Mouse (Mus musculus): ENCODE measurements around the gene Idh2.
"Not testable (repeated sequence)": the region's sequence is repeated elsewhere in the genome, so short reads cannot be mapped to it uniquely, and the experiment has no call there.

The Idh2 gene

DNA sequence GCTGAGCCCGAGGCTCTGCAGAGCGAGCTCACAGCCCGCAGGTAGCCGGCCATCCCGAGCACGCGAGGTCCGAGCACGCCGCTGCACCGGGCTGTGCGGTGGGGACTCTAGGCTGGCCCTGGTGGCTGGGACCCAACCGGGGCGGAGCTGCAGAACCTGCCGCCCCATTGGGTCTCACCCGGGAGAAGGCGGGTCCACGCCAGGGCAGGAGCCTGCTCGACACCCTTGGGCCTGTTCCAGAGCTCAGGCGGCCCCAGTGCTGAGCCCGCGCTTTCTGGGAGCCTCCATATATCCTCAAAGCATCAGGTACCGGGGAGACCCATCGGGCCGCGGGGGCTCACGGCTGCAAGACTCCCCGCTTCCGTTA, at the start of gene Idh2:
Idh2 (minus strand) TSS at position 169 of the 367 bp plus-strand sequence.
- DNase-seq (ENCODE audit: low spot score) = peak; percentile 93

DNA sequence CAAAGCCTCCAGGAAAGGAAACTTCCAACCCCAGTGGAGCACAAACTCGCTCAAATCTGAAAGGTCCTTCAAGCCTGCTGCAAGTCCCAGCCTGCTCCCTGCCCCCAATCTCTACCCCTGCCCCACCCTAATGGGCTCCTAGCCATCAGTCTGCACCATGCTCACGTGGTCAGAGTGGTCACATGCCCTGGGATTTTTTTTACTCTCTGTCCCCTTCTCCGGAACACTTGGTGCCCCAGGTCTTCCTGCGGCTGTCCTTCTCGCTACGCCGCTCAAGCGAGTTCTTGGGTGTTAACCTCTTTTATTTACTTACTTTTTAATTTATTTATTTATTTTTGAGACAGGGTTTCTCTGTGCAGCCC, 45.7 kb upstream of the Idh2 start:
- DNase-seq (ENCODE audit: low spot score) = peak; percentile 59

DNA sequence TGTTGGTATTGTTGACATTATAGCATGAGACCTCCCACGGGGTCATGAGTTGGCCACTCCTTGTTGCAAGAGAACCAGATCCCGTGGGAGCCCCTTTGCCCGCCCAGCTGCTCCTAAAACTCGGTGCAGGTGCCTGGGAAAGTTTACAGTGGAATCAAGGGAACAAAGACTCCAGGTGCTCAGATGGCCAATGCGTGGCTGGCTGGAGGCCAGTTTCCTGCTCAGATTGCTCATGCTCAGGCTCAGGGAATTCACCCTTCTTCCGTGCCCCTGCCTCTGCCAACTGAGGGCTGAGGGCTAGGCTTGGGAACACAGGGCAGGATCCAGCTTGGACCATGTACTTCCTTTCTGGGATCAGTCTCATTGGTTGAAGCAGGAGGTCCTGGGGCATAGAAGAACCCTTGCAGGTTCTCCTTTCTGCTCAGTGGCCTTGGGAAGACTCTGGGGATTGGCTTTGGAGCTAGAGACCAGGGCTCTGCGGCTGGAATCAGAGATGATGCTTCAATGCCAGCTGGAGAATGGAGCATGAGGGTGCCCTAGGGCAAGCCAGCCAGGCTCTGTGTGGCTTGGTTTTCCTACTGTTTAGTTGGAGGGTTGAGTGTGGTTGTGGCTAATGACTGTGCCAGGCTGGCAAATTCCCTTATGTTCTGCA, 45.2 kb upstream of the Idh2 start:
- peak; percentile 43 for DNase-seq (ENCODE audit: low spot score)

DNA sequence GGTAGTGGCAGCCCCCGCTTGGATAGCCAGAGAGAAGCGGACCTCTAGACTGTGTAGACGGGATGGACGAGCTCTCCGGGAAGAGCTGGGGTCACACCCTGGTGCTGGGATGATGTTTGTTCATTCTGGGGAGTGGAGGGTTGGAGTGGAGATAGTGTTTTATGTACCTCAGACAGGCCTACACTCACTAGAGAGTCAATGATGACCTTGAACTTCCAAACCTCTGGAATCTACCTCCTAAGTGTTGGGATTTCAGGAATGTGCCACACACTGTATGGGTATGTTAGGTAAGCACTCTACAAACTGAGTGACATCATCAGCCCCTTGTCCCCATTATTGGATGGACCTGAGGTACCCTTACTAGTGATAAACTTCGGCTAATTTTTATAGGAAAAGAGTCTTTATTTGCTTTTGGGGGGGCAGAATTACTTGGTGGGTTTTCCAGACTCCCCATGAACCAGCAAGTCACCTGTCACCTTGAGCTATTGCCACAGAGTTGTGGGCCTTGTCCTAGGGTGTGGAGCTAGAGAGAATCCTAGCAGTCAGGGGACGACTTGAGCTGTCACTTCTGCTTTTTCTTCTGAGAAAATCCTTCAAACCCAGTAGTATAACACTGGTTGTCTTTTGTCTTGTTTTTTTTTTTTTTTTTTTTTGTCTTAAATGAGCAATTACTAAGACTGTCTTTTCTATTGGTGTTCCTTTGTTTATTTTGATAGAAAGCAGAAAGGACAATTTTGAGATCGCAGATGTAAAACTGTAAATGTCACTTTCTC, 43.5 kb upstream of the Idh2 start:
- DNase-seq (ENCODE audit: low spot score) = no peak

DNA sequence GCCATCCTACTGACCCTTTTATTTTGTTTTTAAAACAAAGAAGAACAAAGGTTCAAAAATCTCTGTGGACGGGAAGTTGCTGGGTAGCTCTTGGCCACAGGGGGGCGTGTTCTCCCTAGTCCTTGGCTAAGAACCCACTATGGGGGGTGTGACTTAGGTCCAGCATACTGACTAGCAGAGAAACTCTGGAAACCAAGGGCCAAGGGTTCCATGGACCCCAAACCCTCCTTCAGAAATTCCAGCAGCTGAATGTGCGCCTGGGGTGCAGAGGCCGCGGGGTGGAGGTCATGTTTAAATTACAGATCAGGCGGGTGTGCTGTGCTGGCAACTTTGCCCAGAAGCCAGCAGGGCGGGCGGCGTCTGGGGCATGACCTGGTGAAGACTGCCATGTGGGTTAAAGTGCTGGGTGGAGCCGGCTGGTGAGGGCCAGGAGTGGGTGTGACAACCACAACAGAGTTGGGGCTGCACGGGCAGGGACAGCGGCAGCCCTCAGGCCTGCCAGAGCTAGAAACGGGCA, 41.6 kb upstream of the Idh2 start:
- peak; percentile 76 for DNase-seq (ENCODE audit: low spot score)

DNA sequence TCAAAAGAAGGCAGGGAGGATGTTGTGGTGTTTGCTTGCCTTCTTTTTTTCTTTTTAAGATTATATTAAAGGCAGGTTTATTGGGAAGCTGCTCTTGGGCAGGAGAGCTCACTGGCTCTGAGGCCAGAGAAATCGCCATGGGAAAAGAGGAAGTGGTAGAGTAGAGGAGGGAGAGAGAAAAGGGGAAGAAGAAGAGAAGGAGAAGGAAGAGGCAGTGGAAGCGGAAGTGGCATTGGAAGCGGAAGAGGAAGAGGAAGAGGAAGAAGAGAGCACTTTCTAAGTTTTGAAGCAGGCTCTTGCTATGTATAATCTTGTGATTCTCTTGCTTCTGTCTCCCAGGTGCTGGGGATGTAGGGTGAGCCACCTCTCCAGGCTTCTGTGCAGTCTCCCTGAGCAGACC, 39.5 kb upstream of the Idh2 start:
- DNase-seq (ENCODE audit: low spot score) = no peak

DNA sequence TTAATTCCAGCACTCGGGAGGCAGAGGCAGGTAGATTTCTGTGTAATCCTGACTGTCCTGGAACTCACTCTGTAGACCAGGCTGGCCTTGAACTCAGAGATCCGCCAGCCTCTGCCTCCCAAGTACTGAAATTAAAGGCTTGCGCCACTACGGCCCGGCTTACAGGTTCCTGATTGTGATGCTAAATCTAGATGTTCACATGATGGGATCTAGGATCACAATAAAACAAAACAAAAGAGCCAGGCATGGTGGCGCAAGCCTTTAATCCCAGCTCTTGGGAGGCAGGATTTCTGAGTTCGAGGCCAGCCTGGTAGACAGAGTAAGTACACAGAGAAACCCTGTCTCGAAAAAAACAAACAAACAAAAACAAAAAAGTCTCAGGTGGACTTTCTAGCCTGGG, 37.6 kb upstream of the Idh2 start:
- DNase-seq (ENCODE audit: low spot score) = no peak

DNA sequence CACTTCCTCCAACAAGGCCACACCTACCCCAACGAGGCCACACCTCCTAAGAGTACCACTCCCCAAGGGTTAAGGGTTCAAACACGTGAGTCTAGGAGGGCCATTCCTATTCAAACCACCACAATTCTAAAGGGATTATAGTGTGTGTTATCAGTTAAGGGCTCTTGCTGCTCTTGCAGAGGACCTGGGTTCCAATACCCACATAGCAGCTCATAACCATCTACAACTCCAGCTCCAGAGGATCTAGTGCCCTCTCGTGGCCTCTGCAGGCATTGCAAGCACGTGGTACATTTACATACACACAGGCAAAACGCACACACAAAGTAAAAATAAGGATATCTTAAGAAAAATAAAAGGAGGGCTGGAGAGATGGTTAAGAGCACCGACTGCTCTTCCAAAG, 37.0 kb upstream of the Idh2 start:
- DNase-seq (ENCODE audit: low spot score) = no peak

DNA sequence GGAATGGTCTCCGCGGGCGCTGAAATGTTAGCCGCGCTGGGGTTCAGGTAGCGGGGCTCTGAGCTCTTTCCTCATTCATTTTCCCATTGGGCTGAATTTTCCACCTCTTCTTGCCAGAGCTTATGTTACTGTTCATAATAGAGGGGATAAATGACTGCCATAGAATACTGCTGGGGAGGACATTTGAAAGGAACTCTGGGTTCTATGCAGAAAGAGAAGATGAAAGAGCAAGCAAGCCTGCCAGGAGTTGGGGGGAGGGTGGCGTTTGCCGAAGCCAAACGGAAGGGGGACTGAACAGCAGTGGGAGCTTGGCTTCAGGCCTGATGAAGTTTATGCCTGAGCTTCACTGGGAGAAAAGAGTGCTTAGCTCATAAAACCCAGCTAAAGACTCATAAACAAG, 34.2 kb upstream of the Idh2 start:
- no peak for DNase-seq (ENCODE audit: low spot score)

DNA sequence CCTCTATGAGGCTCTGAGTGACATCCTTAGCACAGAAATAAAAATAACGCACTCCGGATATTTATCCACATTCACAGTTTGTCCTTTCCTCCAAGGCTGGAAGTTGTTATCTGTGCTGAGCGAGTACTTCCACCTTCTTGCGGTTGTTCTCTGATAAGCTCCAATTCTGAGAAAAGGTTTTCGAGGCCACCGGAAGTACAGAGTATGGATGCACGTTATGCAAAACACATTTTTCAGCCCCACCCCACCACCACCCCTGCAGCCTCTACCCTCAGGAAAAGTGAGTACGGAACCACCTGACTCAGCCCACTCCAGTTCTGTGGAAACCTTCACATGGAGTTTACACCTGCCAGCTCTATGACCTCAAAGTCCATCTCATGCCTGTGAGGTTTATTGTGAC, 30.9 kb upstream of the Idh2 start:
- DNase-seq (ENCODE audit: low spot score) = no peak

DNA sequence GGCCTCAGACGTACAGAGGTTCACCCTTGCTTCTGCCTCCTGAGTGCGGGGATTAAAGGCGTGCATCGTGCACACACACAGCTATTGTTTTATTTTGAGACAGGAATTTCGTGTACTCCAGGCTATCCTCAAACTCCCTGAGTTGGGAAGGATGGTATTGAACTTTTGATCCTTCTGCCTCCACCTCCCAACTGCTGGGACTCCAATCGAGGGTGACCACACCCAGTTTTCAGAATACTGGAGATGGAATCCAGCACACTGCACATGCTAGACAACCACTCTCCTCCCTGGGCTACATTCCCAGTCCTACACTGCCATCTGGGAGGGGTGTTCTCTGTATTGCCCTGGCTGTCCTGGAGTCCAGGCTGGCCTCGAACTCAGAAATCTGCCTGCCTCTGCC, 29.5 kb upstream of the Idh2 start:
- no peak for DNase-seq (ENCODE audit: low spot score)

DNA sequence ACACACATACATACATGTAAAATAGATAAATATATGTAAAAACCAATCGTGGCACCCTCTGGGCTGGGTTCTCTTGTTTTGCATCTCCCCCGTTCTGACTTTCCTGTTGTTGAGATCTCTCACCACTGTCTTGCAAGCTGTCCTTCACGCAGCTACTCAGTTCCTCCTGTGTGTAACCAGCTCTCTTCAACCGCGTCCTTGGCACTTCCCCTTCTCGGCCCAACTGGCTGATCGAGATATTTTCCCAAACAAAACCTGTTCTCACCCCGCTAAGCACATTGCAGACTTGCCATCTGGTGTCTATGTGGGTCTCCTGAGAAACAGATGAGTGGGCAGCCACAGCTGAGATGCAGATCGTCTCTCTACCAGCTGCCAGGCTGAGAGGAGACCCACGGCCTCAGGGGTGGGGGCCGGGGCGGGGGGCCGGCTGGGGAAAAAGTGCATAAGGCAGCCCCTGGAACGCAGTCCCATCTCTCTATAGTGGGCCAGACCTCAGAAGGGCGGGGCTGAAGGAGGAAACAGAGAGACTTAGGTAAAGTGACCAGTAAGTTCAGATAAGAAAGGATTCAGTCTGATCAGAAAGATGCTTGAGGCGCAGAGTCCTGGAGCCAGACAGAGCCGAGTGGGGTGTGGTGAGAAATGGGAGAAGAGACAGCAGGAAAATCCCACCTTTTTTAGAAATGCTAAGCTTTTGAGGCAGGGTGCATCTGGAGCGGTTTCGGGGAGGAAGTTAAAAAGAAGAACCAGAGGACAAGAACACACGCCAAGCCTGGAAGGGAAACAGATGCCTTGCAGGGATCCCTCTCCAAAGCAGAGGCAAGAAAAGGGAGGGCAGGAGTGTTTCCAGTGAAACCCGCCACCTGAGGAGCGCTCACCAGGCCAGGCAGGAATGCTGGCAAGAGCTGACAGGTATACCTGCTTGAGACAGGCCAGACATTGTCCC, 28.4 kb upstream of the Idh2 start:
- peak; percentile 42 for DNase-seq (ENCODE audit: low spot score)

DNA sequence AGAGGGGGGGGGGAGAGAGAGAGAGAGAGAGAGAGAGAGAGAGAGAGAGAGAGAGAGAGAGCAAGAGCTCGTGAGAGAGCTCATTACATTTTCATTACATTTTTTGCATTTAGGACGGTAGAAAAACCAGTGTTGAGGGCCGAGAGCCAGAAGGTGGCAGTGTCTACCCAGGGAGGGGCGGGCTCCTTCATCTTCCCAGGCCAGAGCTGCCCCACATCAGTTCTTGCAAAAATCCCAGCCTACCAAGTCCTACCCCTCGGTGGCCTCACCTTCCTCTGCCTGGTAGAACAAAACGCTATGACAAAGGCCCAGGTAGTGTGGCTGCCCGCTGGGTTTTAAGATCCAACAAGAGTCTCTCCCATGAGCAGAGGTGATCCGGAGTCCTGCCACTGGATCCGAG, 25.6 kb upstream of the Idh2 start:
- DNase-seq (ENCODE audit: low spot score) = peak; percentile 76

DNA sequence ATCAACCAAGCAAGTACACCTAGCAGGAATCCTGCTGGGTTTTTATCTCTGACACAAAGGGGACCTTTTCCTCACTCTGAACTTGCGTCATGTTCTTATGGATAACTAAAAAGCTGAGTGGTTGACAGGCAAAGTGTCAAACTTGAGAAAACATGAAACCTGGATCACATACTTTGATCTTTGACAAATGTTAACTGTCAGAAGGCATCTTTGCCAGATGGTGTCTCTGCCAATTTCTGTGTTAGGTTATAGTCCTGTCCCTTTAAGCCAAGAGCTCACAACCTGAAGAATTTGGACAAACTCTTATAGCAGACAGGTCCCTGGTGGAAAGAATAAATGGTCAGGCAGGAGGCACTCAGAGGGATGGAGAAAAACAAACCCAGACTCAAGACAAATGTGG, 23.2 kb upstream of the Idh2 start:
- DNase-seq (ENCODE audit: low spot score) = no peak

DNA sequence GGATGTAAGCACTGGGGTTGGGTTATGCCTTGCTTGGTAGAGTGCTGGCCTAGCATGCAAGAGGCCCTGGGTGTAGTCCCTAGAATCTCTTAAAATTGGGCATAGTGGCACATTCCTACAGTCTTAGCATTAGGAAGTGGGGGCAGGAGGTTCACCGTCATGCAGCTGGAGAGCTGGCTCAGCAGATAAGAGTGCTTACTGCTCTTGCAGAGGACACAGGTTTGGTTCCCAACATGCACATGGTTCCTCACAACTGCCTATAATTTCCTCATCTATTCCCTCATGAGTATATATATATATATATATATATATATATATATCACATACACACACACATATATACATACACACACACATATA, 20.0 kb upstream of the Idh2 start:
- no peak for DNase-seq (ENCODE audit: low spot score)

DNA sequence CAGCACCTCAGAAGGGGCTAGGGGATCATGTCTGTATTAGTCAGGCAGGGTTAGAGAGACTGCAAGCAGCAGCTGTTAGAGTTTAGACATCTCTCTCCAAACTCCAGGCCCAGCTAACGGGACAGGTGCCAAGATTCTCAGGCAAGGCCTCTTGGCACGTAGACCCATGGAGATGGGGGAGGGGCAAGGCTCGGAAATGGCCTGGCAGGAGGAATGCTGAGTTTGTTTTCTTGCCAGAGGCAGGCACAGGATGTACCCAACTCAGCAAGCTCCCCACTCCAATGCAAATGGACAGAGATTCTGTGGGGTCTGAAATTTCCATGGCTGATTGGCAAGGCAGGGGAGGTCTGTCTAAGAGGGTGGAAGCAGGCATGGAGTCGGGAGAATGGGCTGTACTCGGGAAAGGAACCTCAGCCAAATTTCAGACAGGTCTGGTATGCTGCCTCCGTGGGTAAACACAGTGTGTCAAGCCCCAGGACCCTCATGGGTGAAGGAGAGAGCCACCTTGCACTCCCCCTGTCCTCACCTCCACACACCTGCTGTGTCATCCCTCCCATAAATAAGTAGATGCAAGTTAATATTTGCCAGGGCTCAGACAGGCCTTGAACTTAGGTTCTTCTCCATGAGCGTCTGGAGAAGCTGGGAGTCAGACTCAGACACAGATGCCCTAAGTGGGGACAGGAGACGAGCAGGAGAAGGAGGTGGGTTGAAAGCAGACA, 19.4 kb upstream of the Idh2 start:
- peak; percentile 82 for DNase-seq (ENCODE audit: low spot score)

DNA sequence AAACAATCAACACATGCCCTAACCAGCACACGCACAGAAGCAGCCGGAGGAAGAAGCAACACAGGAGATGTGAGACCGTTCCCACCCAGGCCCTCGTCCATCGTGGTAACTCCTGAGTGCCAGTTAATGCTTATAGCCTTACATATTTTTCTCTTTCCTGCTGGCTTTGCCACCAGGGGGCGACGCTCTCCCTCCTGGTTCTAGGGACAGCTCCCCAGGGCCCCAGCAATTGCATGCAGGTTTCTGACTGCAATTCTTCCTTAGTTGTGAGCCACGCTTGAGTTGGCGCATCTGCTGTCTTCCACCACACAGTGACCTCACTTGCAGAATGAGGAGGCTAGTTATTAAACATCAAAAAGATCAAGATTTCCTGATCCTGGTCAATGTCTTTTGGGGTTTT, 17.3 kb upstream of the Idh2 start:
- peak; percentile 47 for DNase-seq (ENCODE audit: low spot score)

DNA sequence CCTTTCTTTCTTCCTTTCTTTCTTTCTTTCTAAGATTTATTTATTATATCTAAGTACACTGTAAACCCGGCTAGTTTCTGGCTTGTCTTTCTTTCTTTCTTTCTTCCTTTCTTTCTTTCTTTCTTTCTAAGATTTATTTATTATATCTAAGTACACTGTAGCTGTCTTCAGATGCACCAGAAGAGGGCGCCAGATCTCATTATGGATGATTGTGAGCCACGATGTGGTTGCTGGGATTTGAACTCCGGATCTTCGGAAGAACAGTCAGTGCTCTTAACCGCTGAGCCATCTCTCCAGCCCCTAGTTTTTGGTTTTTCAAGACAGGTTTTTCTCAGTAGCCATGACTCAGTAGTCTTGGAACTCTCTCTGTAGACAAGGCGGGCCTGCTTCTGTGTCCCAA, 16.1 kb upstream of the Idh2 start:
- not testable (repeated sequence) for DNase-seq (ENCODE audit: low spot score)

DNA sequence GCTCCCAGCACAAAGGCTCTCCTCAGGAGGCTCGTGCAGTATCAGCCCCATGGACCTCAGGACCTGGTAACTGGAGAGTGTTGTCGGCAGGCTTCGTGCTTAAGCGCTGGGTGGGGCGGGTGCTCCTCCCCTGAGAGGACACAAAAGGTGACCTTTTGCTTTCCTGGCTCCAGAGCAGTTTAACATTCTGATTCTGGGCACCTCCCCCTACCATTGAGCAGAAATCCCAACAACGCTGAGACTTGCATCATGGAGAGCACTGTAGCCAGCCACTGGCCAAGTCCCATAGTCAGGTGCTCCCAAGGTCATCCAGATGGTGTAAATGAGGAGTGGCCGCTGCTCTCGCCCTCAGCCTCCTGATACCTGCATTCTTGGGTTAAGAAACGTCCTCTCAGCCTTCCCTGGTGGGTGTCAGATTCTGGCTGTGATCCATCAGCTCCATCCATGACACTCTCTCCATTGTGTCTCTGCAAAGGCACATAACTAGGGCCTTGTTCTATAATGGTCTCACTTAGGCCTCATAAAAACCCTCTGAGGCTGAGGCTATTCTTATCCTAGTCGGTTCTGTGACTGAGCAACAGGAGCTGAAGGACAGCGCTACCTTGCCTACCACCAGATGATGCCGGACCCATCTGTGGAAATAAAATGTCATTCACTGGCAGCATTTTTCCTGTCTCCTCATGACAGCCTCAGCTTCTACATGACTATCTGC, 15.3 kb upstream of the Idh2 start:
- DNase-seq (ENCODE audit: low spot score) = no peak

DNA sequence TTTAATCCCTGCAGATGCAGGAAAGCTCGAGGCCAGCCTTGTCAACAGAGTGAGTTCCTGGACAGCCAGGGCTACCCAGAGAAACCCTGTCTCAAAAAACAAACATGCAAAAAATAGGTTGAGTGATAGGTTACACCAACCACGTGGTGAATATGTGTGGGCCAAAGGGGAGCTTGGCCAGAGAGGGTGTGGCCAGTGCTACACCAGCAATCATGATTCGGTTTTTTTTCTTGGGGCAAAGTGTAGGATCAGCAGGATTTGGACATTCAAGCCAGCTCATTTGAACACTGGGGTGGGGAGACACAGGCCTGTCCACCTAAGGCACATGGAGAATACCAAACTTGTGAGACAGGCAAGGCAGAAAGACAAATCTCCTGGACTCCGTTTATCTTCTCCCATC, 14.1 kb upstream of the Idh2 start:
- no peak for DNase-seq (ENCODE audit: low spot score)

DNA sequence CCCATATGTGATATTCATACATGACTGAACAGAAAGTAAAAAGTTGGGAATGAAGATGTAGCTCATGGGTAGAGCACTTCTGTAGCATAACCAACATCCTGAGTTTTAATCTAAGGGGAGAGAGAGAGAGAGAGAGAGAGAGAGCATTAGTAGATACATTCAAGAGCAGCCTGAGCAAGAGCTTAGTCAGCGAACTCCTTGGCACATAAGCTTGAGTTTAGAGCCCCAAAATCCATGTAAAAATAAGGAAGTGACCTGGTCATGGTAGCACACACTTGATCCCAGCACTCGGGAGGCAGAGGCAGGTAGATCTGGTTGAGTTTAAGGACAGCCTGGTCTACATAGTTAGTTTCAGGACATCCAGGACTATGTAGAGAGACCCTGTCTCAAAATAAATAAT, 8.5 kb upstream of the Idh2 start:
- DNase-seq (ENCODE audit: low spot score) = no peak
